Mouse (Mus musculus) c-Kit-positive CD71-positive TER-119-negative erythroid progenitor cells, embryonic 14.5 days (primary cell): ENCODE data around the gene Fbxl18.

Experiments used
- DNase-seq: peaks from one replicate; pipeline ENCODE4 v3.0.0-alpha.2; 2013; ENCODE audit warnings: low read depth

Gene Fbxl18

DNA sequence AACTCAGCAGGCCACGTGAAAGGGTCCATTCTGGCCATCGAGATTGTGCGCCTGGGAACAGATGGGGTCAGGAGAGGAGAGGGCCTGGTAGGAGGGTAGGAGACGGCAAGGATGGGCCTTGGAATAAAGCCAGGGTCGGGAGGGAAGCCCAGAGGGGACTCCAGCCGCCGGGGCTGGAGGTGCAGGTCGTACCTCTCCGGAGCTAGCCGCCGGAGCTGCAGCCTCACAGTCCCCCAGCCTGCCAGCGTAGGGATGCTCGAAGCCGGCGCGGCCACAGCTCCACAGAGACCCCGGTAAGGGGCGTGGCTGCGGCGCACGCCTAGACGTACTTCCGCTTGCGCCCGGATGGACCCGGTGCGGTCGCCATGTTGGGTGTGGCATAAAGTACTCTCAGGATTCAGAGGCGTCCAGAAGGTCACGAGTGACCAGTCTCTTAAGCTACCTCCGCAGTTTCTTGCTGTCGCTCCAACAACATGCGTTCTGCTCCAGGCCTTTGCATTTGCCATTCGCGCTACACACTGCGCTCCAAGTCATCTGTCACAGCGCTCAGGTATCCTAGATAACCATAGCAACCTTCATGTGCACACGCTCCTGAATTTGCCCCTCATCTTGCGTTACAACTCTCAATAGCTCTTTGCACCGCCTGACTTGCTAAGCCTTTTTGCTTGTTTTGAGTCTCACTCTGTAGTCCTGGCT, at the start of gene Fbxl18:
TSS of gene Fbxl18 (minus strand) at position 504 of the 696 bp plus-strand sequence.
- peak; percentile 86 for DNase-seq

DNA sequence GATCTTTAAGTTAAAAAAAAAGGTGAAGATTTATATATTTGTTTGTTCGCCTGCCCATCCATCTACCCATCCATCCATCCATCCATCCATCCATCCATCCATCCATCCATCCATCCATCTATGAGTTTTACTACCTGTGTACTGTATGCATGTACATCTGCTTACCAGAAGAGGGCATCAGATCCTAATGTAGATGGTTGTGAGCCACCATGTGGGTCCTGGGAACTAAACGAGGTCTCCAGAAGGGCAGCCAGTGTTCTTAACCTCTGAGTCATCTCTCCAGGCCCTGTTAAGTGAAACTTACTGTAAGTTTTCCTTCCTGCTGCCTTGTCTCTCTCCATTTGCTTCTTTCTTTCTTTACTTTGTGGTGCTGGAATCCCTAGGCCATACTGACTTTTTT, 45.2 kb upstream of the Fbxl18 start:
- no peak for DNase-seq

DNA sequence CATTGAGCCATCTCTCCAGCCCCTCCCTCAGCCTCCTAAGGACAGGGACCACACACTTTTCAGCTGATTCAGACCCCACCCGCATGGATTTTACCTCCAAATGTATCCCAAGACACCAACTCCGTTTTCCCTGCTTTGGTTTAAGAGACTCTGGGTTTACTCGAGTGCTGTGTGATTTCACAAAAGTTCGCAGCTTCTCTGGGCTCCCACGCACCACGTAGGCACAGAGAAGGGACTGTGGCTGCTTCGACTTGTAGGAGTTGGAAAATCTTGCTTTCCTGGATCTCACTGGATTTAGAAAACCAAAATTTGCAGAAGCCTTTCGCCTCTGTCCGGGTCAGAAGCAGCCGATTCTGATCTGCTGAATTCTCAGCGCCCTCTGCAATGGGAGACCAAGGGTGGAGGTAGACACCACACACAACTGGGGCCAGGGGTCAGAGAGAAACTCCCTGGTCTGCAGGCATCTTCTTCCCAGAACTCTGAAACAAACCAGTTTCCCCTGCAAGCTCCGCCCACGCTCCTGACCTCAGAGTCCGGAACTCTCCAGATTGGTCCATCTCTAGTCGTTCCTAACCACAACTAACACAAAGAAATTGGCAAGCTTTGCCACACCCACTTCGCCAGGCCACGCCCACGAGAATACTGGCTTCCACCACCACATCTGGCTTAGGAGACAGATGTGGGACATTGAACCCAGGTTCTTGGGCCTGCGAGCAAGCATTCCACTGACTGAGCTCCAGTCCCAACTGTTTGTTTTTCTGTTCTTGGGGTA, 42.9 kb upstream of the Fbxl18 start:
- DNase-seq, result peak; percentile 90

DNA sequence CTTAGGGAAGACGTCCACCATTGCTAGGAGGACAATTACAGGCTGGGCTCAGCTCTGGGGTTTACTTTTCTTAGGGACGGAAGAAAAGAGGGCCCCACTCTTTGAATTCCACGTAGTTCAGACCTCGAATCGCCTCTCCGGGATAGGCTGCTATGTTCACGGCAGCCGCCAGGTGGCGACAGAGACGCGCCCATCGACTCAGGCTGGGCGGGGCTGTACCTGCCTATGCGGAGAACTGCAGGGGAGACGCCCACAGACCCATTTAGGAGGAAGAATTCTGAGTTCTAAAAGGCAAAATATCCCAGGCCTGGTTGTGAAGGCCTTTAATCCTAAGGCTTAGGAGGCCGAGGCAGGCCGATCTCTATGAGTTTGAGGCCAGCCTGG, 41.1 kb upstream of the Fbxl18 start:
- DNase-seq, result peak; percentile 67

- DNase-seq, result peak; percentile 73
Measured at GRCm38 (mm10) chr5:142935642-142936335, 40.6 kb upstream of the Fbxl18 start.

DNA sequence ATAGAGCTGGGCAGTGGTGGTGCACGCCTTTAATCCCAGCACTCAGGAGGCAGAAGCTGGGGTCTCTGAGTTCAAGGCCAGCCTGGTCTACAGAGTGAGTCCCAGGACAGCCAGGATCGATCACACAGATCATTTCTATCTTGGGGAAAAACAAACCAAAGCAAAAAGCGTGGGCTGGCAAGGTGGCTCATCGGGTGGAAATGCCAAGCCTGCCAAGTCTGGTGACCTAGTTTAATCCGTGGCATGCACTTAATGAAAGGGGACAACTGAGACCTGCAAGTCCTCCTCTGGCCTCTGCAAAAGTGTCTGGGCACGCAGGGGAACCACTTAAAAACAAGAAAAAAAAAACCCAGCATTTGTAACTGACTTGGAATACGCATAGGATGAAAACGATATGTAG, 37.5 kb upstream of the Fbxl18 start:
- DNase-seq, result no peak

DNA sequence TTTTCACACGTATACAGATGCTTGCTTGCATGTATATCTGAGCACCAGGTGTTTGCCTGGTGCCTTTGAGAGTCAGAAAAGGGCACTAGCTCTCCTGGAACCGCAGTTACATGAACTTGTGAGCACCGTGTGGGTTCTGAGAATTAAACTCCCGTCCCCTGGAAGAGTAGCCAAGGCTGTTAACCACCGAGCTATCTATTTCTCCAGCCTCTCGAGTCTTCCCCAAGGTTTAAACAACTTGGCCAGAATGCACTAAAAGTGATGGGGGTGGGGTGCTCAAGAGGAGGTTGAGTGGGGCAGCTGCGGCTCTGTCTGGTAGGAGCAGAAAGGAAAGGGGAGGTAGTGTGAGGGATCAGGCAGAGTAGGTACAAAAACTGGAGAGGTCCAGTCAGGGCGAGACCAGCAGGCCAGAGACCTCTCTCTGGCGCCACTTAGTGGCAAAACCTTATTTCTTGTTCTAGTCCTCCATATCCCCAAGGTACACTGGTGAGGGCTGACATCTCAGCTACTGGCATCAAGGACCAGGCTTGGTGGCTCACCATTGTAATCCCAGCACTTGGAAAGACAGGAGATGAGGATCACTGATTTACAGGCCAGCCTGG, 37.0 kb upstream of the Fbxl18 start:
- peak; percentile 81 for DNase-seq

- DNase-seq, result no peak
Measured at GRCm38 (mm10) chr5:142931241-142931745, 36.1 kb upstream of the Fbxl18 start.

- no peak for DNase-seq
Measured at GRCm38 (mm10) chr5:142929400-142929752, 34.2 kb upstream of the Fbxl18 start.

- DNase-seq, result no peak
Measured at GRCm38 (mm10) chr5:142928749-142929399, 33.7 kb upstream of the Fbxl18 start.

- no peak for DNase-seq
Measured at GRCm38 (mm10) chr5:142927341-142927930, 32.2 kb upstream of the Fbxl18 start.

DNA sequence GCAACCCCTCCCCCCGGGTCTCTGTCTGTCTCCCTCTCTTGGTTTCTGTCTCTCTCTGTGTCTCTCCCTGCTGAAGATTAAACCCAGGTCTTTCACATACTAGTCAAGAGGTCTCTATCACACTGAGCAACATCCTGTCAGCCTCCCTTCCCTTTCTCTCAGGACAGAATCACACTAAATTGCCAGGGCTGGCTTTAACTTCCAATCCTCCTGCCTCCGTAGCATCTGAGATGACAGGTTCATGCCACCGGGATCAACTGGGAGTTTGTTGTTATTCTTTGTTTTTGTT, 31.7 kb upstream of the Fbxl18 start:
- no peak for DNase-seq

GRCm38 (mm10) chr5:142926204-142926939, 31.2 kb upstream of the Fbxl18 start:
- DNase-seq, result no peak

DNA sequence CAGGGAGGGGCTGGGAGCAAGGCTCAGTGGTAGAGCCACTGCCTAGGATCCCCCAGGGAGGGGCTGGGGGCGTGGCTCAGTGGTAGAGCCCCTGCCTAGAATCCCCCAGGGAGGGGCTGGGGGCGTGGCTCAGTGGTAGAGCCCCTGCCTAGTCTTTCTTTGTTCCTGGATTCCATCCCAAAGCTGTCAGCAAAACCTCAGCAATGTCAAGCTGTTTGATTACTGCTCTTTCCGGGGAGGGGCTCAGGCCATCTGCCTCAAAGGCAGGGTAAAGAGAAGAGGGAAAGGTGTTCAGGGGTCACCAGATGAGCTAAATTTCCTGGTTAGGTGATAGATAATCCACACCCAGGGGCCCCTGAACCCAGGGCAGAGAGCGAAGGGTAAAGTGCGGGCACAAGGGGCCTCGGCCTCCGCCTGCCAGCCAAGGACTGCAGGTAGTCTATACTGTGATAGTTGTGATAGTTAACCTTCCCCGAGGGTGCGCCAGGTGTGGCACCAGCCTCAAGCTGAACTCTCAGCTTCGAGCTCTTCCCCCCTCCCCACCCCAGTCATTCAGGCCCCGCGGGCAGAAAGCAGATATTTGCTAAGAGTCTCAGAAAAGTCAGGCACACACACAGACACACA, 29.2 kb upstream of the Fbxl18 start:
- DNase-seq, result no peak

DNA sequence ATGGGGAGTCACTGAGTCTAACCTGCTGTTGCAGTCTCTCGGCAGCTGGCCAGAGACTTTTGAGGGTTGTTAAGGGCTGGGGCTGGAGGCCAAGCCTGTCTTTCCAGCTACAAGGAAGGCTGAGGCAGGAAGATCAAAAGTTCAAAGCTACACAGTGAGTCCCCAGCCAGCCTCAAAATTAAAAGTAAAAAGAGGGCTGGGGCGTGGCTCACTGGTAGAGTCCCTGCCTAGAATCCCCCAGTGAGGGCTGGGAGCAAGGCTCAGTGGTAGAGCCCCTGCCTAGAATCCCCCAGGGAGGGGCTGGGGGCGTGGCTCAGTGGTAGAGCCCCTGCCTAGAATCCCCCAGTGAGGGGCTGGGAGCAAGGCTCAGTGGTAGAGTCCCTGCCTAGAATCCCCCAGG, 28.6 kb upstream of the Fbxl18 start:
- DNase-seq, result no peak

DNA sequence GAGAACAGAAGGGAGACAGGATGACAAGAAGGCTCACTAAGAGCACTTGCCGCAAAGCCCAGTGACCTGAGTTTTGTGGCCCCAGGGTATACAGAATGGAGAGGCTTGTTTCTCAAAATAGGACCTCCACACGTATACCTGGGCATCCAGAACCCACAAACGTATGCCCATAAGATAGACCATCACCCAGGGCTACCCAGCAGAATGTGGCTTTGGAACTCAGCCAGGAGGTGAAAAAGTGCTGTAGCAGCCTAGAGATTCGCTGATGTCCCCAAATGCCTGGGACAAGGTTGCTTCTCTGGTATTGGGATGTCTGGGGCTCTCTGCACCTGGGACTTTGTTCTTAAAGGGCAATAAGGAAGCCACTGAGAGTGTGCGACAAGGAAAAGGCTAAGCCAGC, 27.0 kb upstream of the Fbxl18 start:
- DNase-seq, result no peak

DNA sequence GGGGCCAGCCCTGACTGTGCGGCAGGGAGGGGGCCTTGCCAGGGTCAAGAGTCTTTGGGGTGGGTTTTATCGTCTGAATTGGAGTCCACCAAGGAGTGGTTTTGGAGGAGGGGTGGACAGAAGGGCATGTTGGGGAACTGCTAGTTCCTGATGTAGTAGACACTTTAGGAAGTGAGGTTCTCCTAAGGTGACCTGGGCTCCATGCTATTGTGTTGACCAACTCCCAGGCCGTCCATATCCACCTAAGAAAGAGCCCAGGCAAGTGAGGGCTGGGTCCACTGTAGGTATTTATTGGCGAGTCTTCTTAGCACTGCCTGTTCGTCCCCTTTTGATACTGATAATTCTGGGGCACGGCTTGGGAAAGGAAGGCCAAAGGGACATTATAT, 25.8 kb upstream of the Fbxl18 start:
- no peak for DNase-seq

GRCm38 (mm10) chr5:142920311-142921073, 25.3 kb upstream of the Fbxl18 start:
- DNase-seq, result peak; percentile 95

- DNase-seq, result no peak
Measured at GRCm38 (mm10) chr5:142917402-142917801, 22.2 kb upstream of the Fbxl18 start.

DNA sequence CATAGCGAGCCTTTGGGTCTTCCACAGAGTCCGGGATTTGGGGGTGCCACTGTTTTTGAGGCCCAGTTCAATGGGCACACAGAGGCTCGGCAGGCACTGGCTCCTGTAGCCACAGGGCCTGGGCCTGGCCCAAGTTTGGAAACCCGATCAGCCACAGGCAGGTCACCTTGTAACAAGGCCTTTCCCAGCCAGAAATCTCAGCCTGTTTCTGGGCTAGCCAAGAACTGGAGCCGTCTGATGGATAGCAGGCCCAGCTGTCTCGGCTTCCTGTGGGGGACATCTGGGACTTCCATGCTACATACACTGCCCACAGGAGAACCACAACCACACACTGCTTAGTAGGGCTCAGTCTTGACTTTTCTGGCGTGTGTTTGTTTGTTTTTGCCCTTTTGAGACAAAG, 21.4 kb upstream of the Fbxl18 start:
- no peak for DNase-seq
